Mouse (Mus musculus): ENCODE data around the gene Zc3h13. TPM values are rescaled to one million over a fixed set of nuclear protein-coding genes. Genes with fewer than 3 reads are reported as not detected.

Gene Zc3h13
- 41.0 and 43.6 TPM in 2 replicates for polyA plus RNA-seq (2015; fragmentation: Nextera tagmentation; extraction: Ambion mirVana)

DNA sequence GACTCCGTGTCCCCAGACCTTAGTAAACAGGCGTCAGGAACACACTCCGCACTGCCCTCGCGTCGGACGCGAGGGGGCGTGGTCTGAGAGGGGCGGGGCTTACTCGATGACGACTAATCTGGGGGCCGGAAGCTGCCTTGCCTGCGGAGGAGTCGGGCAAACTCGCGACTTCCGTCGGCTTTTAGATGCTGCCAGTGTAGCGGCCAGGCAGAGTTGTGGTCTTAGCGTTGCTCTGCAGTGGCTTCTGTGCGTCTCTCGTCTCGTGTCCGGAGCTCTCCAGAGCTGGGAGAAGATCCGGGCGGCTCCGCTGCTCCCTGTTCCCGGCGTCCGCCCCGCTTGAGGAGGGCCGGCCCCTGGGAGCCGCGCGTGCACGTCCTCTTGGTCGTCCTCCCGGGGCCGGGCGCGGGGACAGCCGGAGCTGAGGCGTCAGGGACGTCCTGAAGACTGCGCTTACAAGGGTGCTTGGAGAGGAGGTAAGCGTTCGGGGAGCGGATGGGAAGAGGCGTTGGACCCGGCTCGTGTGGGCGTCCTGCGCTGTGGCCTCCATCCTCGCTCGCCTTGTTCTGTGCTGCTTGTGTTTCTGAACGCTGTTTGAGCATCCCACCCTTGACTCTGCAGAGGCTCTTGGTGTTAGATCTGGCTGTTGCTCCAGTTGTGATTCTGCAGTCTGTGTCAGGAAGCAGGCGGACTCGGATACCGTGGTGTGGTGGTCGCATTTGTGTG, at the start of gene Zc3h13:
Zc3h13 (plus strand) TSS at position 181 of the 723 bp plus-strand sequence.
- Histone ChIP-seq H3K27me3 (replicated peaks) (no peaks in the 10 kb centered on the region), H3K27ac (replicated peaks) (peak within 1 kb of the TSS; percentile 90), H3K4me2 (peak within 1 kb of the TSS; percentile 82), H3K9me3 (replicated peaks) (no peaks in the 10 kb centered on the region), H3K36me3 (no peaks in the 10 kb centered on the region), H3K4me3 (replicated peaks) (peak within 1 kb of the TSS; percentile 100), H3K9ac (replicated peaks) (peak within 1 kb of the TSS; percentile 94), H3K4me1 (peaks cover 12% of the 10 kb centered on the region)
- 1% methylated on average over 61 of the region's 61 CpGs for WGBS
- peak; percentile 99 for ATAC-seq (ENCODE audit: low FRiP score)

- no peaks in the 10 kb centered on the region for H3K36me3 ChIP-seq
- H3K9ac ChIP-seq (replicated peaks), result no peak overlapping the region
- no peaks in the 10 kb centered on the region for H3K27me3 ChIP-seq (replicated peaks)
- H3K4me3 ChIP-seq (replicated peaks), result no peak overlapping the region
- peaks cover 16% of the 10 kb centered on the region for H3K4me1 ChIP-seq
- peak overlapping the region; percentile 37 for H3K4me2 ChIP-seq
- H3K27ac ChIP-seq (replicated peaks), result peak overlapping the region; percentile 58
- no peaks in the 10 kb centered on the region for H3K9me3 ChIP-seq (replicated peaks)
- no peak for ATAC-seq (ENCODE audit: low FRiP score)
- WGBS, result 52% methylated on average over 8 of the region's 8 CpGs
Measured at GRCm38 (mm10) chr14:75235552-75235951, 48.6 kb upstream of the Zc3h13 start.

DNA sequence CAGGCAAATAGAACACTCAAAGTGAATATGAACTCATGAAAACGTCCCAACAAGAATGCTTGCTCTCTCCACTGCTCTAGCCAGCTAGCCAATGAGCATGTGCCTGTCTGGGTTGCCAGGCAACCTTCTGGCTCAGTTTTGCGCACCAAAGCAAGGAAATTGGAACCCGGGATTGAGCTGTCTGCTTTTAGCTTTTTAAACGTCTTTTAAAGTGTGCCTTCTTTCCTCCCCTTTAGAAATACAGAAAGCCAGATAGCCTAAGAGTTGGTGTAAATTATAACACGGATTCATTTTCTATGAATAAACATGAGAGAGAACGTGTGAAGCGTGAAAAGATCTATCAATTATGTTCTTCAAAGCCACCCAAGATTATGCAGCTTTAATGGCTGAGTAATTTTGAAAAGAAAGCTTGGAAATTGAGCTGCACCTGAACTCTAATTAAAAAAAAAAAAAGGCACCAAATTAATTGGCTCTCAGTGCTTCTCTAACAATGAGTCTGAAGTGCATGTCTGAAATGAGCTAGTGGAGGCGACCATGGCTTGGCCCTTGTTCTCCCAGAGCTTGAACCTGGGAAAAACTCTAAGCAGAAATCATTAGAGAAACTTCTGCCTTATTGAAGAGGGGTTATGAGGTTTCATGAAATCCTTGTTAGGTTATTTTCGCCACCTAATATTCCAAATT, 48.1 kb upstream of the Zc3h13 start:
- H3K4me2 ChIP-seq, result peak overlapping the region; percentile 37
- H3K4me1 ChIP-seq, result peaks cover 16% of the 10 kb centered on the region
- no peak overlapping the region for H3K4me3 ChIP-seq (replicated peaks)
- H3K9ac ChIP-seq (replicated peaks), result no peak overlapping the region
- no peaks in the 10 kb centered on the region for H3K9me3 ChIP-seq (replicated peaks)
- H3K27ac ChIP-seq (replicated peaks), result peak overlapping the region; percentile 58
- peak; percentile 78 for ATAC-seq (ENCODE audit: low FRiP score)
- WGBS, result 14% methylated on average over 9 of the region's 9 CpGs
- H3K27me3 ChIP-seq (replicated peaks), result no peaks in the 10 kb centered on the region
- no peaks in the 10 kb centered on the region for H3K36me3 ChIP-seq

GRCm38 (mm10) chr14:75236636-75237003, 47.6 kb upstream of the Zc3h13 start:
- H3K9ac ChIP-seq (replicated peaks), result no peak overlapping the region
- no peak overlapping the region for H3K4me3 ChIP-seq (replicated peaks)
- no peak overlapping the region for H3K4me2 ChIP-seq
- H3K36me3 ChIP-seq, result no peaks in the 10 kb centered on the region
- H3K9me3 ChIP-seq (replicated peaks), result no peaks in the 10 kb centered on the region
- H3K4me1 ChIP-seq, result peaks cover 16% of the 10 kb centered on the region
- 0 out of 2 replicates have a peak overlapping the region, but pooled peaks have one; percentile 23 for H3K27ac ChIP-seq (replicated peaks)
- ATAC-seq (ENCODE audit: low FRiP score), result no peak
- WGBS, result 49% methylated on average over 4 of the region's 4 CpGs
- no peaks in the 10 kb centered on the region for H3K27me3 ChIP-seq (replicated peaks)

DNA sequence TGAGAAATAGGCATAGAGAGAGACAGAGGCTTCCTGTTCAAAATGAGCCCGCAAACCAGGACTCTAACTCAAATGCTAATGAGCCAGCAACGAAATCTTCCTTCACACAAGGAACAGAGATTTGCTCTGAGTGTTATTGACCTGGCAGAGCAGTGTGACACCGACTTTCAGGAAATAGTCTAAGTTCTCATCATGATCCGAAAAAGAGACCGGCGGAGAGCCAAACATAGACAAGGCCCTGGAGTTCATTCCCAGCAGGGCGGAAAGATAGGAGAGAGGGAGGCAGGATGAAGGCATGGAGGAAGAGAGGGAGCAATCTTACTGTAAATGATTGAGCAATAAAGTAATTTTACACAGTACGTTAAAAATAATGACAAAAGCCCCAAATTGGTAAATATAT, 47.1 kb upstream of the Zc3h13 start:
- H3K9me3 ChIP-seq (replicated peaks), result no peaks in the 10 kb centered on the region
- no peak overlapping the region for H3K27ac ChIP-seq (replicated peaks)
- H3K27me3 ChIP-seq (replicated peaks), result no peaks in the 10 kb centered on the region
- H3K9ac ChIP-seq (replicated peaks), result no peak overlapping the region
- peaks cover 16% of the 10 kb centered on the region for H3K4me1 ChIP-seq
- H3K4me3 ChIP-seq (replicated peaks), result no peak overlapping the region
- H3K4me2 ChIP-seq, result no peak overlapping the region
- WGBS, result 68% methylated on average over 8 of the region's 8 CpGs
- no peak for ATAC-seq (ENCODE audit: low FRiP score)
- H3K36me3 ChIP-seq, result no peaks in the 10 kb centered on the region

GRCm38 (mm10) chr14:75238054-75238692, 46.0 kb upstream of the Zc3h13 start:
- H3K9ac ChIP-seq (replicated peaks), result no peak overlapping the region
- H3K4me2 ChIP-seq, result no peak overlapping the region
- no peak overlapping the region for H3K4me3 ChIP-seq (replicated peaks)
- 87% methylated on average over 6 of the region's 6 CpGs for WGBS
- H3K27me3 ChIP-seq (replicated peaks), result no peaks in the 10 kb centered on the region
- H3K4me1 ChIP-seq, result peaks cover 16% of the 10 kb centered on the region
- H3K9me3 ChIP-seq (replicated peaks), result no peaks in the 10 kb centered on the region
- no peaks in the 10 kb centered on the region for H3K36me3 ChIP-seq
- H3K27ac ChIP-seq (replicated peaks), result no peak overlapping the region
- ATAC-seq (ENCODE audit: low FRiP score), result no peak

GRCm38 (mm10) chr14:75242087-75242486, 42.1 kb upstream of the Zc3h13 start, which contains the start of gene Cpb2:
Gene Cpb2 (plus strand): TSS chr14:75242287.
- no peak within 1 kb of the TSS for H3K4me3 ChIP-seq (replicated peaks)
- WGBS, result 92% methylated on average over 5 of the region's 5 CpGs
- H3K4me2 ChIP-seq, result no peak within 1 kb of the TSS
- no peaks in the 10 kb centered on the region for H3K4me1 ChIP-seq
- no peak for ATAC-seq (ENCODE audit: low FRiP score)
- H3K9me3 ChIP-seq (replicated peaks), result no peaks in the 10 kb centered on the region
- no peak within 1 kb of the TSS for H3K9ac ChIP-seq (replicated peaks)
- H3K36me3 ChIP-seq, result no peaks in the 10 kb centered on the region
- no peak within 1 kb of the TSS for H3K27ac ChIP-seq (replicated peaks)
- H3K27me3 ChIP-seq (replicated peaks), result no peaks in the 10 kb centered on the region

DNA sequence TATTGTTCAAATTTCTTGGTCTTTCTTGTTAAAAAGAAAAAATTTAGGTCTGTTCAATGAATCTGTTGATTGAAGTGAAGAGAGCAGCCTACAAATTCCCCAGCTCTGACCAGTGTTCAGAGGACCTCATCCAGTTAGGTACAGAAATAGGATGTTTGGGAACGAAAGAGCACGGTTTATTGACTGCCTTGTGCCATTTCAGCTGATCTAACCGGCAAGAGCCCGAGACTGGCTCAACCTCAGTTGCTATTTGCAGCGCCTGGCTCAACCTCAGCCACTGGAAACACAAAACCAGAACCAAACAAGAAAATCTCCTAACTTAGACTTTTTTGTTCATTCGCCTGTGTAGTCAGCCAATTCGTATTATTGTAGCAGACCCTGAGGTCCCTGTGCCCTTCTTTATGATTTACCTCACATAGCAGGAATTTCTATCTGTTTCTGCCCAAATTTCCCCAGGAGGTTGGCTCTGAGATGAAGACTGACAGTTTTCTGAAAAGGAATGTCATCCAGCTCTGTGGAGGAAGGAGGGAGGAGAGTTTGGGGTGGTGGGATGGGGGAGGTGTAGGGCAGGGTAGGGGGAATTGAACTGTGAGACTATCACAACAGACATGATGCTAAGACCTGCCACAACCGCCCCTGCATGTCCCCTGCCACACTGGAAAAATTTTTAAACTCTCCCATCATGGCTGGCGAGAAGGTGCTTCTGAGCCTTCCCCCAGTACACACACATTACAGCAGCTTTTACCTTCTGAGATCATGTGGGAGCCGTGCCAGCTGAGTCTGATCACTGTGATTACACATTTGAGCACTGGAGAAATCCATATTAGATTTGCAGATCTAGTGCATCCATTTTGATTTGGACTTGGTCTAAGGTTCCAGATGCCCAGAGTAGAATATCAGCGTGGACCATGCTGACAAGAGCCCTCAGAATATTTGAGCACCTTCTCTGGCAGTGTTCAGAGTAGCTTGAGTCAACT, 37.9 kb upstream of the Zc3h13 start:
- Histone ChIP-seq H3K4me3 (replicated peaks) (no peak overlapping the region), H3K4me2 (no peak overlapping the region), H3K27me3 (replicated peaks) (no peaks in the 10 kb centered on the region), H3K36me3 (no peaks in the 10 kb centered on the region), H3K9ac (replicated peaks) (no peak overlapping the region), H3K9me3 (replicated peaks) (no peaks in the 10 kb centered on the region), H3K4me1 (no peaks in the 10 kb centered on the region), H3K27ac (replicated peaks) (no peak overlapping the region)
- no peak for ATAC-seq (ENCODE audit: low FRiP score)
- 81% methylated on average over 11 of the region's 11 CpGs for WGBS

GRCm38 (mm10) chr14:75250432-75250831, 33.7 kb upstream of the Zc3h13 start:
- Histone ChIP-seq H3K27me3 (replicated peaks) (no peaks in the 10 kb centered on the region), H3K4me2 (no peak overlapping the region), H3K4me1 (no peaks in the 10 kb centered on the region), H3K9me3 (replicated peaks) (no peaks in the 10 kb centered on the region), H3K4me3 (replicated peaks) (no peak overlapping the region), H3K9ac (replicated peaks) (no peak overlapping the region), H3K36me3 (no peaks in the 10 kb centered on the region), H3K27ac (replicated peaks) (no peak overlapping the region)
- 95% methylated on average over 3 of the region's 3 CpGs for WGBS
- no peak for ATAC-seq (ENCODE audit: low FRiP score)

- Histone ChIP-seq H3K4me1 (no peaks in the 10 kb centered on the region), H3K9ac (replicated peaks) (no peak overlapping the region), H3K27me3 (replicated peaks) (no peaks in the 10 kb centered on the region), H3K4me2 (no peak overlapping the region), H3K4me3 (replicated peaks) (no peak overlapping the region), H3K27ac (replicated peaks) (no peak overlapping the region), H3K36me3 (no peaks in the 10 kb centered on the region), H3K9me3 (replicated peaks) (no peaks in the 10 kb centered on the region)
- ATAC-seq (ENCODE audit: low FRiP score), result no peak
- WGBS, result 48% methylated on average over 5 of the region's 5 CpGs
Measured at GRCm38 (mm10) chr14:75256521-75256920, 27.7 kb upstream of the Zc3h13 start.

DNA sequence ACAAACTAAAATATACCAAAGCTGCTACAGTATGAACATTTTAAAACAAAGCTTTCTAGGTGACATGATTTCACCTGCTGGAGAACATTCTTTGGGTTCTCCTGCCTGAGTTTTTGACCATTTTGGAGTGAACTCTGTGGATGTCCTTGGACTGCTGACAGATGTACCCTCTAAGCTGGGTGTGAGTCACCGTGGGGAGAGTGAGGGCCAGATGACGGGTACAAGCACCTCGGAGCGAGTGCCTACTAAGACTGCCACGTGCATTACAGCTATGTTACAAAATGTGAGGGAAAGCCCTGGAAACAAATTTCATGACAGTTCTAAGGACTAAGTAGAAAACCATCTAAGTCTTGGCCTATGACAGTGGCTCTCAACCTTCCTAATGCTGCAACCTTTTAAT, 14.6 kb upstream of the Zc3h13 start:
- no peak overlapping the region for H3K4me2 ChIP-seq
- H3K9me3 ChIP-seq (replicated peaks), result no peaks in the 10 kb centered on the region
- no peaks in the 10 kb centered on the region for H3K4me1 ChIP-seq
- no peaks in the 10 kb centered on the region for H3K27me3 ChIP-seq (replicated peaks)
- no peak overlapping the region for H3K9ac ChIP-seq (replicated peaks)
- H3K4me3 ChIP-seq (replicated peaks), result no peak overlapping the region
- H3K27ac ChIP-seq (replicated peaks), result no peak overlapping the region
- WGBS, result 93% methylated on average over 5 of the region's 5 CpGs
- no peaks in the 10 kb centered on the region for H3K36me3 ChIP-seq
- no peak for ATAC-seq (ENCODE audit: low FRiP score)
